24 mouse cellular contexts compared by ENCODE assay signal in the genomic region with DNA sequence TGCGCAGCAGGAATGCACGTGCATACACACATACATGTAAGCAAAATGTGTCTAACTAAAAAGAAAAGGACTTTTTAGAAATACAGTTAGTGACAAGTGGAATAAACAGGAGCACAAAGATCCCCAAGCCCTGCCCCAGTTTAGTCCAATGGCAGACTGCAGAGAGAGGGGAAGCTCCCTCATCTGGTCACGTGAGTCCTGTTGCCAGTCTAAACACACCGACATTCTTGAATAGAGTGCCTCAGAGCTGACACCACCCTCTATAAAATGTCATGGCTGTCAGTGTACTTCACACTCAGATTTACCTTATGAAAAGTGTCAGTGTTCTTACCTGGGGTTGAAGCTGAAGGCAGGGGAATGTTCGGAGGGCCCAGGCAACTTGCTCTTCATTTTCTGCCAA.
"Had no signal": no experiment of that assay in that cellular context is flagged by ENCODE, and none has a peak within 500 bp of the region (broad histone marks: within the 10 kb centered on the region; RNA-seq: fewer than 3 reads in every experiment).

No protein-coding gene starts in this region.

- H3K4me2 ChIP-seq: heart, embryonic 11.5 days; heart, embryonic 13.5 days; heart, embryonic 15.5 days; hindbrain, embryonic 13.5 days; hindbrain, embryonic 15.5 days; kidney, embryonic 15.5 days; limb, embryonic 13.5 days had no signal

- H3K4me3 ChIP-seq: heart, adult 2 months; heart, embryonic 13.5 days; heart, embryonic 15.5 days; hindbrain, embryonic 13.5 days; hindbrain, embryonic 15.5 days; kidney, embryonic 15.5 days; limb, embryonic 13.5 days had no signal

- H3K36me3 ChIP-seq: heart, embryonic 15.5 days had no signal

- H3K9me3 ChIP-seq: heart, embryonic 13.5 days; heart, embryonic 15.5 days; hindbrain, embryonic 13.5 days; hindbrain, embryonic 15.5 days; kidney, embryonic 15.5 days; limb, embryonic 13.5 days had no signal

- ATAC-seq: forebrain, postnatal 0 days; hindbrain, postnatal 0 days; intestine, embryonic 16.5 days had no signal

- H3K27me3 ChIP-seq: heart, embryonic 13.5 days; heart, embryonic 15.5 days; hindbrain, embryonic 13.5 days; hindbrain, embryonic 15.5 days; kidney, embryonic 15.5 days; limb, embryonic 13.5 days had no signal

- H3K9ac ChIP-seq: forebrain, postnatal 0 days; heart, embryonic 13.5 days; heart, embryonic 15.5 days; hindbrain, embryonic 13.5 days; hindbrain, embryonic 15.5 days; kidney, embryonic 15.5 days; limb, embryonic 13.5 days had no signal

- H3K27ac ChIP-seq: heart, adult 2 months; heart, embryonic 13.5 days; heart, embryonic 15.5 days; hindbrain, embryonic 13.5 days; hindbrain, embryonic 15.5 days; hindbrain, postnatal 0 days; kidney, embryonic 15.5 days; kidney, postnatal 0 days; limb, embryonic 13.5 days had no signal

- H3K4me1 ChIP-seq: heart, embryonic 15.5 days; hindbrain, embryonic 13.5 days; hindbrain, embryonic 15.5 days; kidney, embryonic 15.5 days; limb, embryonic 13.5 days had no signal

- DNase-seq: forebrain, postnatal 0 days; gastrocnemius, postnatal 14 days; gastrocnemius, postnatal 36 days; heart, adult 11 months; heart, adult 2 months; heart, postnatal 10 days; kidney, adult 11 months; kidney, adult 2 months; kidney, adult 9 months; kidney, postnatal 14 days; kidney, postnatal 36 days; layer of hippocampus, adult 9-11 months; layer of hippocampus, postnatal 36 days; left cerebral cortex, postnatal 4 days had no signal
